Comparison of ENCODE assay signal across 32 mouse cellular contexts in the genomic region with DNA sequence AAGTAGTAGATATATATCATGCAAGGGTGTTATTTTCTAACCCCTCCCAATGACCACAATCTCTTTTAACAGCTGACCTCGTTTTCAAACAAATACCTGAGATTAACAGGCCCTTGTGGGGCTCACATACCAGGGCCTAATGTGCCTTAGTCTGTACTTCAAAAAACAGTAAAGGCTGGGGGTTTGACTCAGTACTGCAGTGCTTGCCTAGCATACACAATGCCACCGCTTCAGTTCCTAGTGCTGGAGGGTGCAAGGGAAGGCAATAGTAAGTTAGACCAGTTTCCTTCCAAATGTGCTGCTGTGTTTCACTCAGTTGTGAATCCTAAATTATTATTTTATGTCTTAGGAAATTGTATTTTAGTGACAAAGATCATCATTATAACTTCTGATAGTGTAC.
"Had no signal": no experiment of that assay in that cellular context is flagged by ENCODE, and none has a peak within 500 bp of the region (broad histone marks: within the 10 kb centered on the region; RNA-seq: fewer than 3 reads in every experiment).

No protein-coding gene starts in this region.

- H3K9ac ChIP-seq: limb, embryonic 12.5 days; limb, embryonic 13.5 days; limb, embryonic 15.5 days; liver, embryonic 12.5 days; liver, embryonic 13.5 days; liver, embryonic 14.5 days; liver, embryonic 15.5 days; liver, postnatal 0 days; lung, embryonic 14.5 days; lung, embryonic 15.5 days; midbrain, embryonic 12.5 days; midbrain, embryonic 13.5 days; midbrain, embryonic 15.5 days; neural tube, embryonic 12.5 days had no signal

- H3K4me3 ChIP-seq: limb, embryonic 10.5 days; limb, embryonic 12.5 days; limb, embryonic 13.5 days; limb, embryonic 15.5 days; liver, embryonic 12.5 days; liver, embryonic 13.5 days; liver, embryonic 15.5 days; lung, embryonic 15.5 days; megakaryocyte, embryonic 14.5 days; midbrain, embryonic 10.5 days; midbrain, embryonic 12.5 days; midbrain, embryonic 13.5 days; midbrain, embryonic 15.5 days; myocyte; neural tube, embryonic 12.5 days had no signal

- ATAC-seq: liver, embryonic 12.5 days; liver, postnatal 0 days; lung, postnatal 0 days; midbrain, embryonic 13.5 days; midbrain, embryonic 15.5 days; midbrain, embryonic 16.5 days had no signal

- H3K4me1 ChIP-seq: limb, embryonic 10.5 days; limb, embryonic 12.5 days; limb, embryonic 13.5 days; limb, embryonic 15.5 days; liver, embryonic 12.5 days; liver, embryonic 13.5 days; liver, embryonic 15.5 days; lung, embryonic 15.5 days; midbrain, embryonic 10.5 days; midbrain, embryonic 12.5 days; midbrain, embryonic 13.5 days; midbrain, embryonic 15.5 days; neural tube, embryonic 12.5 days had no signal

- H3K4me2 ChIP-seq: limb, embryonic 12.5 days; limb, embryonic 13.5 days; limb, embryonic 15.5 days; liver, embryonic 11.5 days; liver, embryonic 12.5 days; liver, embryonic 13.5 days; liver, embryonic 15.5 days; lung, embryonic 14.5 days; lung, embryonic 15.5 days; midbrain, embryonic 11.5 days; midbrain, embryonic 12.5 days; midbrain, embryonic 13.5 days; midbrain, embryonic 15.5 days; neural tube, embryonic 12.5 days had no signal

- H3K9me3 ChIP-seq: limb, embryonic 10.5 days; limb, embryonic 12.5 days; limb, embryonic 13.5 days; limb, embryonic 15.5 days; liver, embryonic 12.5 days; liver, embryonic 13.5 days; liver, embryonic 15.5 days; lung, embryonic 15.5 days; megakaryocyte, embryonic 14.5 days; midbrain, embryonic 10.5 days; midbrain, embryonic 12.5 days; midbrain, embryonic 13.5 days; midbrain, embryonic 15.5 days; neural tube, embryonic 12.5 days had no signal

- H3K27ac ChIP-seq: limb, embryonic 10.5 days; limb, embryonic 12.5 days; limb, embryonic 13.5 days; limb, embryonic 15.5 days; liver, embryonic 12.5 days; liver, embryonic 13.5 days; liver, embryonic 14.5 days; liver, embryonic 15.5 days; lung, embryonic 15.5 days; macrophage; midbrain, embryonic 10.5 days; midbrain, embryonic 12.5 days; midbrain, embryonic 13.5 days; midbrain, embryonic 15.5 days; neural tube, embryonic 12.5 days had no signal

- H3K36me3 ChIP-seq: midbrain, embryonic 15.5 days had no signal

- H3K27me3 ChIP-seq: limb, embryonic 12.5 days; limb, embryonic 13.5 days; limb, embryonic 15.5 days; liver, embryonic 12.5 days; liver, embryonic 13.5 days; liver, embryonic 15.5 days; lung, embryonic 15.5 days; megakaryocyte, embryonic 14.5 days; midbrain, embryonic 12.5 days; midbrain, embryonic 13.5 days; midbrain, embryonic 15.5 days; neural tube, embryonic 12.5 days had no signal

- DNase-seq: left cerebral cortex, postnatal 4 days; liver; liver, embryonic 13.5 days; liver, postnatal 0 days; lung, adult 18-20 months; lung, adult 2 months; lung, embryonic 14.5 days; lung, postnatal 10 days; lung, postnatal 14 days; lung, postnatal 36 days; lung, postnatal 4 days; midbrain, embryonic 14.5 days had no signal
